Mouse (Mus musculus) hindbrain, postnatal 0 days (tissue): ENCODE data around the gene E030018B13Rik. TPM values are rescaled to one million over a fixed set of nuclear protein-coding genes. Genes with fewer than 3 reads are reported as not detected.

Experiments used
- ATAC-seq: fragments of 200-750 bp; cut with Nextera tagmentation; 2 replicates; pipeline ENCODE4 v1.8.0; 2017; ENCODE audit warnings: mild to moderate bottlenecking, moderate TSS enrichment, moderate library complexity
- DNase-seq: peaks from one replicate; pipeline ENCODE4 v3.0.0-alpha.2; 2015; ENCODE audit warnings: low spot score
- H3K27ac ChIP-seq: fragments of 300-500 bp; sonication (generic); 2 replicates; pipeline ENCODE4 v1.5.1; 2014; ENCODE audit warnings: mild to moderate bottlenecking
- H3K27me3 ChIP-seq: fragments of 300-500 bp; sonication (generic); 2 replicates; pipeline ENCODE4 v1.6.1; 2014; ENCODE audit warnings: low read length, mixed read lengths; ENCODE audit not compliant: insufficient read depth
- H3K36me3 ChIP-seq: fragments of 300-500 bp; sonication (generic); 2 replicates; pipeline ENCODE4 v1.6.1; 2014; ENCODE audit warnings: low read length, mixed read lengths; ENCODE audit not compliant: insufficient read depth
- H3K4me1 ChIP-seq: fragments of 300-500 bp; sonication (generic); 2 replicates; pipeline ENCODE4 v1.6.1; 2014; ENCODE audit warnings: antibody characterized with exemption, low read length, mixed read lengths; ENCODE audit not compliant: insufficient read depth
- H3K4me2 ChIP-seq: fragments of 300-500 bp; sonication (generic); 2 replicates; pipeline ENCODE4 v1.6.1; 2014; ENCODE audit warnings: low read depth, mild to moderate bottlenecking, low read length, moderate library complexity, mixed read lengths
- H3K4me3 ChIP-seq: fragments of 300-500 bp; sonication (generic); 2 replicates; pipeline ENCODE4 v1.5.1; 2014; ENCODE audit warnings: low read length
- H3K9ac ChIP-seq: fragments of 300-500 bp; sonication (generic); replicated peaks from 2 replicates; pipeline ENCODE4 v1.6.1; 2014; ENCODE audit warnings: mild to moderate bottlenecking, low read length, moderate library complexity, mixed read lengths
- H3K9me3 ChIP-seq: fragments of 300-500 bp; sonication (generic); 2 replicates; pipeline ENCODE4 v1.6.1; 2016; ENCODE audit warnings: low read length, mixed read lengths
- CTCF ChIP-seq: IDR thresholded peaks from 2 replicates; pipeline ENCODE4 v1.5.1; 2016; ENCODE audit warnings: antibody characterized with exemption, control low read depth, low read depth
- WGBS: fragments of 180-500 bp; shearing (Covaris S2); extraction: QIAGEN DNeasy Blood & Tissue Kit; methylation state at CpG from one replicate; pipeline ENCODE4 v1.1.7; 2014; 5-methylcytosine and 5-hydroxymethylcytosine counted together
- polyA plus RNA-seq: library from polyadenylated mRNA; unstranded; fragments of >200 nt; fragmentation: Nextera tagmentation; extraction: Ambion mirVana; gene quantifications from 2 replicates; pipeline ENCODE4 v1.2.1, GENCODE M21; 2015
- total RNA-seq: library from RNA; depleted of rRNA; stranded (reverse); fragments of >200 nt; gene quantifications from 2 replicates; pipeline ENCODE4 v1.2.3, GENCODE M21; 2014

The E030018B13Rik gene
- total and polyA plus RNA-seq, 2 experiments from 2014 or later = not detected

GRCm38 (mm10) chr7:63929080-63929479, 12.4 kb downstream of the E030018B13Rik start:
- Histone ChIP-seq H3K4me2 (no peak overlapping the region), H3K9ac (no peak overlapping the region), H3K36me3 (no peaks in the 10 kb centered on the region), H3K9me3 (no peaks in the 10 kb centered on the region), H3K4me1 (peaks cover 21% of the 10 kb centered on the region), H3K27ac (no peak overlapping the region), H3K27me3 (no peaks in the 10 kb centered on the region), H3K4me3 (no peak overlapping the region)
- WGBS = 74% methylated on average over 4 of the region's 4 CpGs
- no peak for TF ChIP-seq CTCF
- no peak for ATAC-seq
- no peak for DNase-seq

- 96% methylated on average over 3 of the region's 3 CpGs for WGBS
- no peak overlapping the region for H3K9ac ChIP-seq
- TF ChIP-seq CTCF = no peak
- H3K9me3 ChIP-seq = no peaks in the 10 kb centered on the region
- DNase-seq = no peak
- no peak overlapping the region for H3K27ac ChIP-seq
- peaks cover 19% of the 10 kb centered on the region for H3K4me1 ChIP-seq
- no peaks in the 10 kb centered on the region for H3K27me3 ChIP-seq
- H3K4me2 ChIP-seq = no peak overlapping the region
- no peak overlapping the region for H3K4me3 ChIP-seq
- no peaks in the 10 kb centered on the region for H3K36me3 ChIP-seq
- no peak for ATAC-seq
Observed at GRCm38 (mm10) chr7:63930132-63930531, 13.5 kb downstream of the E030018B13Rik start.

- WGBS = 88% methylated on average over 5 of the region's 5 CpGs
- no peaks in the 10 kb centered on the region for H3K36me3 ChIP-seq
- no peak overlapping the region for H3K4me3 ChIP-seq
- no peak overlapping the region for H3K27ac ChIP-seq
- no peak overlapping the region for H3K9ac ChIP-seq
- no peak for TF ChIP-seq CTCF
- no peaks in the 10 kb centered on the region for H3K27me3 ChIP-seq
- no peak for DNase-seq
- no peaks in the 10 kb centered on the region for H3K9me3 ChIP-seq
- H3K4me1 ChIP-seq = peaks cover 17% of the 10 kb centered on the region
- no peak overlapping the region for H3K4me2 ChIP-seq
- no peak for ATAC-seq
Observed at GRCm38 (mm10) chr7:63930766-63931165, 14.1 kb downstream of the E030018B13Rik start.

GRCm38 (mm10) chr7:63932461-63932860, 15.8 kb downstream of the E030018B13Rik start:
- H3K4me3 ChIP-seq = no peak overlapping the region
- H3K27ac ChIP-seq = no peak overlapping the region
- no peak overlapping the region for H3K4me2 ChIP-seq
- peaks cover 19% of the 10 kb centered on the region; the same call in 1 of the 2 replicates for H3K4me1 ChIP-seq
- no peaks in the 10 kb centered on the region for H3K9me3 ChIP-seq
- ATAC-seq = no peak
- DNase-seq = no peak
- no peaks in the 10 kb centered on the region for H3K27me3 ChIP-seq
- 82% methylated on average over 3 of the region's 3 CpGs for WGBS
- H3K9ac ChIP-seq = no peak overlapping the region
- no peak for TF ChIP-seq CTCF
- no peaks in the 10 kb centered on the region for H3K36me3 ChIP-seq

- no peak overlapping the region for H3K4me3 ChIP-seq
- no peak for ATAC-seq
- no peak overlapping the region for H3K27ac ChIP-seq
- 72% methylated on average over 6 of the region's 6 CpGs for WGBS
- H3K36me3 ChIP-seq = no peaks in the 10 kb centered on the region
- H3K4me2 ChIP-seq = no peak overlapping the region
- peaks cover 19% of the 10 kb centered on the region; the same call in 1 of the 2 replicates for H3K4me1 ChIP-seq
- DNase-seq = no peak
- no peaks in the 10 kb centered on the region for H3K27me3 ChIP-seq
- H3K9me3 ChIP-seq = no peaks in the 10 kb centered on the region
- TF ChIP-seq CTCF = no peak
- no peak overlapping the region for H3K9ac ChIP-seq
Observed at GRCm38 (mm10) chr7:63933905-63934304, 17.2 kb downstream of the E030018B13Rik start.

GRCm38 (mm10) chr7:63934530-63934929, 17.9 kb downstream of the E030018B13Rik start:
- H3K27me3 ChIP-seq = no peaks in the 10 kb centered on the region
- peak overlapping the region; percentile 90 for H3K4me2 ChIP-seq
- H3K9me3 ChIP-seq = no peaks in the 10 kb centered on the region
- WGBS = 44% methylated on average over 1 of the region's 1 CpGs
- ATAC-seq (no peak), DNase-seq (no peak)
- peaks cover 20% of the 10 kb centered on the region for H3K4me1 ChIP-seq
- H3K4me3 ChIP-seq = 0 out of 2 replicates have a peak overlapping the region, but pooled peaks have one; percentile 73
- H3K9ac ChIP-seq = no peak overlapping the region
- no peaks in the 10 kb centered on the region for H3K36me3 ChIP-seq
- no peak overlapping the region for H3K27ac ChIP-seq
- TF ChIP-seq CTCF = no peak

GRCm38 (mm10) chr7:63935809-63936187, 19.1 kb downstream of the E030018B13Rik start:
- no peaks in the 10 kb centered on the region for H3K9me3 ChIP-seq
- H3K4me2 ChIP-seq = peak overlapping the region; percentile 90
- DNase-seq (no peak), ATAC-seq (no peak)
- no peak overlapping the region for H3K27ac ChIP-seq
- no peaks in the 10 kb centered on the region for H3K36me3 ChIP-seq
- TF ChIP-seq CTCF = no peak
- no peaks in the 10 kb centered on the region for H3K27me3 ChIP-seq
- peaks cover 26% of the 10 kb centered on the region for H3K4me1 ChIP-seq
- 15% methylated on average over 8 of the region's 8 CpGs for WGBS
- H3K4me3 ChIP-seq = peak overlapping the region; percentile 73
- peak overlapping the region; percentile 87 for H3K9ac ChIP-seq
